Mouse (Mus musculus) layer of hippocampus, postnatal 10 days (tissue): Measurements from ENCODE around the gene Rpp21. TPM values are rescaled to one million over a fixed set of nuclear protein-coding genes. Genes with fewer than 3 reads are reported as not detected.
"Not testable (repeated sequence)": the region's sequence is repeated elsewhere in the genome, so short reads cannot be mapped to it uniquely, and the experiment has no call there.

Experiments
- DNase-seq, 2 experiments: peaks; one replicate each; pipeline ENCODE4 v3.0.0; 2021; ENCODE audit warnings: low spot score in 2 of 2
- total RNA-seq, 2 experiments: library from RNA; stranded (reverse); gene quantifications; 2 replicates each; pipeline ENCODE4 v1.2.3; 2021

Rpp21 gene
- total RNA-seq, 2 experiments from 2014 or later: 42.6 to 43.6 TPM

GRCm38 (mm10) chr17:36237321-36237921 is 20.4 kb downstream of the Rpp21 start:
- no peak for DNase-seq

GRCm38 (mm10) chr17:36235300-36235699 is 22.6 kb downstream of the Rpp21 start:
- DNase-seq: not testable (repeated sequence)

- no peak for DNase-seq
Observed at GRCm38 (mm10) chr17:36233572-36233971, 24.3 kb downstream of the Rpp21 start.

GRCm38 (mm10) chr17:36231318-36231717 is 26.6 kb downstream of the Rpp21 start:
- DNase-seq: peak; percentile 63 to 74

GRCm38 (mm10) chr17:36229046-36229445 is 28.8 kb downstream of the Rpp21 start:
- DNase-seq: no peak

GRCm38 (mm10) chr17:36226921-36227320 is 30.9 kb downstream of the Rpp21 start:
- no peak for DNase-seq

GRCm38 (mm10) chr17:36225231-36225824 is 32.5 kb downstream of the Rpp21 start:
- no peak for DNase-seq

GRCm38 (mm10) chr17:36224451-36224850 is 33.4 kb downstream of the Rpp21 start:
- DNase-seq: no peak

GRCm38 (mm10) chr17:36218594-36219155 is 39.2 kb downstream of the Rpp21 start:
- DNase-seq: no peak

GRCm38 (mm10) chr17:36215586-36215985 is 42.3 kb downstream of the Rpp21 start:
- DNase-seq: no peak

- no peak for DNase-seq
Observed at GRCm38 (mm10) chr17:36206846-36207245, 51.0 kb downstream of the Rpp21 start.

GRCm38 (mm10) chr17:36205862-36206261 is 52.0 kb downstream of the Rpp21 start:
- DNase-seq: no peak

Other genes with a start within 250 kb of the Rpp21 start
- under 1 TPM; 0.54 to 0.80 TPM for gene H2-T24, start 237.5 kb downstream of the Rpp21 start, total RNA-seq
- gene H2-T23, start 225.2 kb downstream of the Rpp21 start, total RNA-seq: 1 to 10 TPM; 2.4 to 2.9 TPM
- gene H2-T22, start 215.3 kb downstream of the Rpp21 start, total RNA-seq: 1 to 10 TPM; 8.2 to 9.0 TPM
- gene Gm6034, start 215.1 kb downstream of the Rpp21 start, total RNA-seq: not detected
- under 1 TPM; 0.30 to 0.65 TPM for gene Gm11127, start 199.7 kb downstream of the Rpp21 start, total RNA-seq
- not detected for gene Gm19684, start 136.4 kb downstream of the Rpp21 start, total RNA-seq
- not detected for gene Gm7030, start 128.6 kb downstream of the Rpp21 start, total RNA-seq
- gene Gm8909, start 89.5 kb downstream of the Rpp21 start, total RNA-seq: not detected
- gene H2-T3, start 67.8 kb downstream of the Rpp21 start, total RNA-seq: not detected
- 10 to 100 TPM; 21.1 to 23.9 TPM for gene Trim39, start 14.2 kb upstream of the Rpp21 start, total RNA-seq
- gene H2-M10.2, start 28.4 kb upstream of the Rpp21 start, total RNA-seq: not detected
- not detected for gene H2-M10.1, start 68.1 kb upstream of the Rpp21 start, total RNA-seq
- gene H2-M10.3, start 110.3 kb upstream of the Rpp21 start, total RNA-seq: not detected
- gene H2-M10.4, start 204.3 kb upstream of the Rpp21 start, total RNA-seq: not detected